8 mouse cellular contexts compared by ENCODE assay signal in genomic region chr12:73341703-73342663, GRCm38 (mm10). TPM values are rescaled to one million over a fixed set of nuclear protein-coding genes. Genes with fewer than 3 reads are reported as not detected.
A peak's percentile ranks its signal among the peaks of the same experiment; 100 is the strongest.
DNase-seq lines count a peak whose midpoint lies in the region; ATAC-seq lines count a peak whose summit lies in the region.

No protein-coding gene starts in this region.

- no peak for ATAC-seq in heart, embryonic 13.5 days (ENCODE audit: extremely low read depth, insufficient number of reproducible peaks, low FRiP score, low TSS enrichment)
- ATAC-seq in kidney, embryonic 16.5 days (ENCODE audit: low FRiP score, low TSS enrichment): no peak

- H3K4me3 ChIP-seq in heart, embryonic 13.5 days: no peak overlapping the region
- no peak overlapping the region for H3K4me3 ChIP-seq in kidney, embryonic 16.5 days (ENCODE audit: low read length)

- peak; percentile 51 for DNase-seq in embryo, embryonic 11 days
- no peak for DNase-seq in embryo, embryonic 10 days (ENCODE audit: low spot score)
- DNase-seq in lung, postnatal 10 days: peak; percentile 54
- DNase-seq in cerebellum, adult 11-12 months: no peak
- no peak for DNase-seq in layer of hippocampus, postnatal 14 days (ENCODE audit: low spot score in 2 of 2)
- DNase-seq in B cell, adult 2 months: no peak

- peaks cover 9% of the 10 kb centered on the region; the same call in 1 of the 2 replicates for H3K36me3 ChIP-seq in heart, embryonic 13.5 days
- H3K36me3 ChIP-seq in kidney, embryonic 16.5 days (ENCODE audit: insufficient read depth, low read length): peaks cover 6% of the 10 kb centered on the region

- H3K4me1 ChIP-seq in heart, embryonic 13.5 days: 0 out of 2 replicates have a peak, but pooled peaks cover 2% of the 10 kb centered on the region
- peaks cover 12% of the 10 kb centered on the region; the same call in 1 of the 2 replicates for H3K4me1 ChIP-seq in kidney, embryonic 16.5 days (ENCODE audit: insufficient read depth, low read length)

- peak overlapping the region; percentile 28; the same call in 1 of the 2 replicates for H3K9ac ChIP-seq in heart, embryonic 13.5 days
- no peak overlapping the region; the same call in 1 of the 2 replicates for H3K9ac ChIP-seq in kidney, embryonic 16.5 days (replicated peaks; ENCODE audit: low read length)

- no peak overlapping the region for H3K4me2 ChIP-seq in heart, embryonic 13.5 days
- H3K4me2 ChIP-seq in kidney, embryonic 16.5 days (replicated peaks; ENCODE audit: low read depth, low read length): no peak overlapping the region

- H3K27ac ChIP-seq in heart, embryonic 13.5 days (replicated peaks): peak overlapping the region; percentile 87
- peak overlapping the region; percentile 66 for H3K27ac ChIP-seq in kidney, embryonic 16.5 days (ENCODE audit: low read length)

- no peaks in the 10 kb centered on the region for H3K9me3 ChIP-seq in heart, embryonic 13.5 days
- H3K9me3 ChIP-seq in kidney, embryonic 16.5 days (ENCODE audit: low read length): no peaks in the 10 kb centered on the region

- H3K27me3 ChIP-seq in heart, embryonic 13.5 days (replicated peaks): no peaks in the 10 kb centered on the region
- no peaks in the 10 kb centered on the region for H3K27me3 ChIP-seq in kidney, embryonic 16.5 days (ENCODE audit: insufficient read depth, low read length)

- WGBS in heart, embryonic 13.5 days: 56% methylated on average over 14 of the region's 14 CpGs
- 43% methylated on average over 14 of the region's 14 CpGs for WGBS in kidney, embryonic 16.5 days

RNA-seq across cellular contexts. Expression of gene Slc38a6, which starts 55.4 kb away (rescaled TPM):
- 4.1 and 5.4 TPM in 2 replicates for polyA plus RNA-seq in heart, embryonic 13.5 days (2015; fragmentation: Nextera tagmentation; extraction: Ambion mirVana)
- 6.0 and 11.4 TPM in 2 replicates for polyA plus RNA-seq in kidney, embryonic 16.5 days (2015; fragmentation: Nextera tagmentation; extraction: Ambion mirVana)
- total RNA-seq in layer of hippocampus, postnatal 14 days (2021): 10 to 100 TPM; 14.5 to 19.0 TPM

RNA-seq across cellular contexts. Expression of gene Trmt5, which starts 55.5 kb away (rescaled TPM):
- 13.6 and 14.5 TPM in 2 replicates for polyA plus RNA-seq in heart, embryonic 13.5 days (2015; fragmentation: Nextera tagmentation; extraction: Ambion mirVana)
- polyA plus RNA-seq in kidney, embryonic 16.5 days (2015; fragmentation: Nextera tagmentation; extraction: Ambion mirVana): 18.5 and 19.5 TPM in 2 replicates
- total RNA-seq in layer of hippocampus, postnatal 14 days (2021): 10 to 100 TPM in 1 of 2 experiments, 1 to 10 TPM in 1; 9.5 to 10.7 TPM

Comparison
In these comparisons a context has a peak if more than half of its experiments do, and no peak if none do; other contexts are left out.
1. DNase-seq: peak in embryo, embryonic 11 days (single experiment) and lung, postnatal 10 days (single experiment); none in embryo, embryonic 10 days (single experiment), cerebellum, adult 11-12 months (single experiment), layer of hippocampus, postnatal 14 days (0 of 2) and B cell, adult 2 months (0 of 2).